Mouse (Mus musculus): Measurements from ENCODE around the gene Dtd1. TPM values are rescaled to one million over a fixed set of nuclear protein-coding genes. Genes with fewer than 3 reads are reported as not detected.
"Not testable (repeated sequence)": the region's sequence is repeated elsewhere in the genome, so short reads cannot be mapped to it uniquely, and the experiment has no call there.

Gene Dtd1
- 65.2 and 65.9 TPM in 2 replicates for polyA plus RNA-seq (2014; fragmentation: Nextera tagmentation; extraction: Ambion mirVana)

GRCm38 (mm10) chr2:144599831-144600687, at the start of gene Dtd1:
TSS of gene Dtd1 (plus strand) at chr2:144599897.
- Histone ChIP-seq H3K4me3 (ENCODE audit: low read depth, low read length) (peak within 1 kb of the TSS; percentile 74), H3K9ac (ENCODE audit: low read depth, low read length) (peak within 1 kb of the TSS; percentile 90), H3K4me2 (peak within 1 kb of the TSS; percentile 79), H3K9me3 (ENCODE audit: control insufficient read depth, low read length) (no peaks in the 10 kb centered on the region), H3K27me3 (replicated peaks; ENCODE audit: control insufficient read depth, insufficient read depth, low read length) (no peaks in the 10 kb centered on the region), H3K4me1 (replicated peaks; ENCODE audit: control insufficient read depth, insufficient read depth, low read length) (peaks cover 5% of the 10 kb centered on the region), H3K27ac (ENCODE audit: low read depth, low read length) (peak within 1 kb of the TSS; percentile 34; the same call in 1 of the 2 replicates), H3K36me3 (ENCODE audit: control insufficient read depth, insufficient read depth, low read length) (no peaks in the 10 kb centered on the region; the same call in 1 of the 2 replicates)
- peak; percentile 83 for DNase-seq (ENCODE audit: low spot score)
- peak; percentile 95 for ATAC-seq (replicated peaks; ENCODE audit: low FRiP score)
- 2% methylated on average over 50 of the region's 50 CpGs for WGBS

DNA sequence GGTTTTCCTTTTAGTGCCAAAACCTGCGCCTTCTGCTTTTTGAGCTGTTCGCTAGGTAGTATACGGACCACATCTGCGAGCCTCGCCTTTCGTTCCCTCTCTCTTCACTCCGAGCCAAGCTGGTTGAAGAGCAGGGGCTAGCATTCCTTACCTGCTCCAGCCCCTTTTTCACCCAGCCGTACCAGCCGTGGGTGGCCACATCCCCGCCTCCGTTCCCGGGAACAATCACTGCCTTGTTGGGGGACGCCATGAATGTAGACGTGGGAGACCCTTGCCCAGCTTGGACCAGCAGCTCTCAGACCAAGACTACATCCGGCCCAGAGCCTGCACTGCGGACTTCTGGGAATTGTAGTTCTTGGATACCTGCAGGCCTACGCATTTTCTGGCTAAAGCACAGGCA, 49.2 kb upstream of the Dtd1 start, which contains the start of gene Rbbp9:
Gene Rbbp9 (minus strand): TSS at position 341 of the 400 bp plus-strand sequence.
- ATAC-seq (replicated peaks; ENCODE audit: low FRiP score) = peak; percentile 86
- H3K4me1 ChIP-seq (replicated peaks; ENCODE audit: control insufficient read depth, insufficient read depth, low read length) = 0 out of 2 replicates have a peak, but pooled peaks cover 4% of the 10 kb centered on the region
- peak within 1 kb of the TSS; percentile 69 for H3K9ac ChIP-seq (ENCODE audit: low read depth, low read length)
- H3K27me3 ChIP-seq (replicated peaks; ENCODE audit: control insufficient read depth, insufficient read depth, low read length) = no peaks in the 10 kb centered on the region
- WGBS = 3% methylated on average over 17 of the region's 17 CpGs
- peak within 1 kb of the TSS; percentile 74 for H3K4me3 ChIP-seq (ENCODE audit: low read depth, low read length)
- peak within 1 kb of the TSS; percentile 65 for H3K4me2 ChIP-seq
- peaks cover 4% of the 10 kb centered on the region; the same call in 1 of the 2 replicates for H3K36me3 ChIP-seq (ENCODE audit: control insufficient read depth, insufficient read depth, low read length)
- H3K27ac ChIP-seq (ENCODE audit: low read depth, low read length) = no peak within 1 kb of the TSS
- peak; percentile 69 for DNase-seq (ENCODE audit: low spot score)
- no peaks in the 10 kb centered on the region for H3K9me3 ChIP-seq (ENCODE audit: control insufficient read depth, low read length)

DNA sequence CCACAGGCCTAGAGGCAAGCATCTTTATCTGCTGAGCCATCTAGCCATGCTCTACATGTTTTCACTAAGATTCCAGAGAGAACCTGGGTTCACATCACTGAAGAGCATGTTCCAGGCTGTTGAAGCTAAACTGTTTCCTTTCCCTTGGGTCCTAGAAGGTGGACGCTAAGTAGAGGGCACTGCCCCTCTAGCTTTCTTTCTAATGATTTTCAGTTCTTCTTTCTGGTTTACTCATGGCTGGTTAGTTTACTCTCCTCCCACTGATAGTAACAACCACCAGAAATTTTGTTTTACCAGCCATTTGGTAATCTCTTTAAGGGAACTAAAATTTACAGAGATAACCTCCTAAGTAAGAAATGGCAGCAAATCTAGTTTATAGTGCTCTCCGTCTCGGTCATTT, 45.8 kb upstream of the Dtd1 start:
- Histone ChIP-seq H3K36me3 (ENCODE audit: control insufficient read depth, insufficient read depth, low read length) (no peaks in the 10 kb centered on the region), H3K27ac (ENCODE audit: low read depth, low read length) (no peak overlapping the region), H3K4me3 (ENCODE audit: low read depth, low read length) (no peak overlapping the region), H3K9ac (ENCODE audit: low read depth, low read length) (no peak overlapping the region), H3K4me2 (no peak overlapping the region), H3K4me1 (replicated peaks; ENCODE audit: control insufficient read depth, insufficient read depth, low read length) (peaks cover 11% of the 10 kb centered on the region; the same call in 1 of the 2 replicates), H3K9me3 (ENCODE audit: control insufficient read depth, low read length) (no peaks in the 10 kb centered on the region), H3K27me3 (replicated peaks; ENCODE audit: control insufficient read depth, insufficient read depth, low read length) (no peaks in the 10 kb centered on the region)
- WGBS = 97% methylated on average over 3 of the region's 3 CpGs
- DNase-seq (ENCODE audit: low spot score) = no peak
- no peak for ATAC-seq (replicated peaks; ENCODE audit: low FRiP score)

- DNase-seq (ENCODE audit: low spot score) (no peak), ATAC-seq (replicated peaks; ENCODE audit: low FRiP score) (peak; percentile 21; the same call in 1 of the 2 replicates)
- Histone ChIP-seq H3K4me2 (peak overlapping the region; percentile 75), H3K9me3 (ENCODE audit: control insufficient read depth, low read length) (no peaks in the 10 kb centered on the region), H3K9ac (ENCODE audit: low read depth, low read length) (peak overlapping the region; percentile 81), H3K27me3 (replicated peaks; ENCODE audit: control insufficient read depth, insufficient read depth, low read length) (no peaks in the 10 kb centered on the region), H3K27ac (ENCODE audit: low read depth, low read length) (peak overlapping the region; percentile 65), H3K36me3 (ENCODE audit: control insufficient read depth, insufficient read depth, low read length) (no peaks in the 10 kb centered on the region; the same call in 1 of the 2 replicates), H3K4me3 (ENCODE audit: low read depth, low read length) (peak overlapping the region; percentile 80), H3K4me1 (replicated peaks; ENCODE audit: control insufficient read depth, insufficient read depth, low read length) (peaks cover 9% of the 10 kb centered on the region; the same call in 1 of the 2 replicates)
- WGBS = 3% methylated on average over 14 of the region's 14 CpGs
Measured at GRCm38 (mm10) chr2:144555286-144555819, 44.3 kb upstream of the Dtd1 start.

GRCm38 (mm10) chr2:144555820-144556552, 43.7 kb upstream of the Dtd1 start, which contains the start of gene Sec23b:
TSS of gene Sec23b (plus strand) at chr2:144556229.
- ATAC-seq (replicated peaks; ENCODE audit: low FRiP score) = peak; percentile 98
- H3K27ac ChIP-seq (ENCODE audit: low read depth, low read length) = peak within 1 kb of the TSS; percentile 65
- peak within 1 kb of the TSS; percentile 75 for H3K4me2 ChIP-seq
- no peaks in the 10 kb centered on the region for H3K27me3 ChIP-seq (replicated peaks; ENCODE audit: control insufficient read depth, insufficient read depth, low read length)
- H3K4me3 ChIP-seq (ENCODE audit: low read depth, low read length) = peak within 1 kb of the TSS; percentile 80
- WGBS = under 1% methylated on average over 44 of the region's 44 CpGs
- H3K4me1 ChIP-seq (replicated peaks; ENCODE audit: control insufficient read depth, insufficient read depth, low read length) = peaks cover 9% of the 10 kb centered on the region; the same call in 1 of the 2 replicates
- DNase-seq (ENCODE audit: low spot score) = peak; percentile 91
- H3K9me3 ChIP-seq (ENCODE audit: control insufficient read depth, low read length) = no peaks in the 10 kb centered on the region
- peak within 1 kb of the TSS; percentile 81 for H3K9ac ChIP-seq (ENCODE audit: low read depth, low read length)
- no peaks in the 10 kb centered on the region; the same call in 1 of the 2 replicates for H3K36me3 ChIP-seq (ENCODE audit: control insufficient read depth, insufficient read depth, low read length)

DNA sequence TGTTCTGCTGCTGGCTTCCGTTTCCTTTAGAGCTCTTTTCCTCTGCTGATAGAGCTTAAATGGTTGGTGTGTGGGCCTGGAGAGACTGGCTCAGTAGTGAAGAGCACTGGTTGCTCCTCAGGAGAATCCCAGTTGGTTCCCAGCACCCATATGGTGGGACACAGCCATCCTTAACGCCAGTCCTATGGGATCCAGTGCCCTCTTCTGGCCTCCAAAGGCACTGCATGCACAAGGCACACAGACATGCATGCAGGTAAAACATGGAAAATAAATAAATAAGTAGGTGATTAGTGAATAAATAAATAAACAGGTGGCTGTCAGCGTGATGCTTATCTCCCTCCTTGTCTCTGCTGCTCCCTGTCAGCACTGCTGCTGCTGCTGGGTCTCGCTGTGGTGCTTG, 11.0 kb upstream of the Dtd1 start:
- DNase-seq (ENCODE audit: low spot score) (no peak), ATAC-seq (replicated peaks; ENCODE audit: low FRiP score) (no peak)
- H3K27me3 ChIP-seq (replicated peaks; ENCODE audit: control insufficient read depth, insufficient read depth, low read length) = no peaks in the 10 kb centered on the region
- WGBS = 75% methylated on average over 4 of the region's 4 CpGs
- H3K4me1 ChIP-seq (replicated peaks; ENCODE audit: control insufficient read depth, insufficient read depth, low read length) = no peaks in the 10 kb centered on the region
- H3K9me3 ChIP-seq (ENCODE audit: control insufficient read depth, low read length) = no peaks in the 10 kb centered on the region
- H3K4me3 ChIP-seq (ENCODE audit: low read depth, low read length) = no peak overlapping the region
- H3K4me2 ChIP-seq = no peak overlapping the region
- peaks cover 35% of the 10 kb centered on the region for H3K36me3 ChIP-seq (ENCODE audit: control insufficient read depth, insufficient read depth, low read length)
- H3K27ac ChIP-seq (ENCODE audit: low read depth, low read length) = no peak overlapping the region
- H3K9ac ChIP-seq (ENCODE audit: low read depth, low read length) = no peak overlapping the region

DNA sequence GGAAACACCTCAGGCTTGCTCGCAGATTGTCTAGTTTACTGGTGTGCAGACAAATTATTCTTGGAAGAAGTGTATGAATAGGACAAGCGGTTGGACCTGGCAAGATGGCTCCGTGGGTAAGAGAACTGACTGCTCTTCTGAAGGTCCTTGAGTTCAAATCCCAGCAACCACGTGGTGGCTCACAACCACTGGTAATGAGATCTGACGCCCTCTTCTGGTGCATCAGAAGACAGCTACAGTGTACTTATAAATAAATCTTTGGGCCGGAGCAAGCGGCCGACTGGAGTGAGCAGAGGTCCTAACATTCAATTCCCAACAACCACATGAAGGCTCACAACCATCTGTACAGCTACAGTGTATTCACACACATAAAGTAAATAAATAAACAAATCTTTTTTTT, 6.7 kb upstream of the Dtd1 start:
- not testable (repeated sequence) for H3K4me3 ChIP-seq (ENCODE audit: low read depth, low read length); ATAC-seq (replicated peaks; ENCODE audit: low FRiP score); DNase-seq (ENCODE audit: low spot score); H3K4me2 ChIP-seq; H3K27ac ChIP-seq (ENCODE audit: low read depth, low read length); H3K9ac ChIP-seq (ENCODE audit: low read depth, low read length); H3K36me3 ChIP-seq (ENCODE audit: control insufficient read depth, insufficient read depth, low read length); H3K9me3 ChIP-seq (ENCODE audit: control insufficient read depth, low read length); H3K4me1 ChIP-seq (replicated peaks; ENCODE audit: control insufficient read depth, insufficient read depth, low read length); H3K27me3 ChIP-seq (replicated peaks; ENCODE audit: control insufficient read depth, insufficient read depth, low read length)
- 68% methylated on average over 8 of the region's 8 CpGs for WGBS

- DNase-seq (ENCODE audit: low spot score) (peak; percentile 72), ATAC-seq (replicated peaks; ENCODE audit: low FRiP score) (peak; percentile 96)
- Histone ChIP-seq H3K9me3 (ENCODE audit: control insufficient read depth, low read length) (no peaks in the 10 kb centered on the region), H3K4me3 (ENCODE audit: low read depth, low read length) (peak within 1 kb of the TSS; percentile 67), H3K36me3 (ENCODE audit: control insufficient read depth, insufficient read depth, low read length) (no peaks in the 10 kb centered on the region; the same call in 1 of the 2 replicates), H3K4me1 (replicated peaks; ENCODE audit: control insufficient read depth, insufficient read depth, low read length) (no peaks in the 10 kb centered on the region), H3K9ac (ENCODE audit: low read depth, low read length) (peak within 1 kb of the TSS; percentile 67), H3K27ac (ENCODE audit: low read depth, low read length) (no peak within 1 kb of the TSS), H3K4me2 (peak within 1 kb of the TSS; percentile 81), H3K27me3 (replicated peaks; ENCODE audit: control insufficient read depth, insufficient read depth, low read length) (no peaks in the 10 kb centered on the region)
- WGBS = 1% methylated on average over 31 of the region's 31 CpGs
Measured at GRCm38 (mm10) chr2:144593951-144594651, 5.6 kb upstream of the Dtd1 start, which contains the start of gene Smim26. TSS of gene Smim26 (plus strand) at chr2:144594054.
